Mouse (Mus musculus): ENCODE measurements at regions not wholly inside any gene's neighbourhood (a gene's known extent, or its start where the extent isn't known, plus 50 kb on each side); places are given as distances from the start of the nearest gene placed in this dataset.
A peak's percentile ranks its signal among the peaks of the same experiment; 100 is the strongest.

DNA sequence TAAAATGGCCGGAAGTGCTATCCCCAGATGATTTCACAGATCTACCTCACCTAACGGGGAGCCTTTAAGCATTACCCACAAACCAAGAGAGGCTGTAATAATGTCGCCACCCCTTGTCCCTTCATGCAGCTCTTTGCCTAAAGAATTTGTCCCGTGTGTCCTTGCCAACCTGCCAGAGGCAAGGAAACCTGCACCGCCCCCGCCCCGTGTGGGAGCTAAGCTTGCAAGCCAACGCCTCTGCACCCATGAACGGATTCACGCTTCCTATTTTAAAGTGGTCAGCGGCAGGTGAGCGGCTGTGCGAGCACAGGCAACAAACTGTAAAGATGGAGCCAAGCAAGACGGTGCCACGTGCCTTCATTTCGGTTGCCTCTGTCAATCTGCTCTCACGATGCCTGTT lies 63.1 kb downstream of the Gm11011 start:
- DNase-seq (ENCODE audit: low read depth, low spot score) = no peak

DNA sequence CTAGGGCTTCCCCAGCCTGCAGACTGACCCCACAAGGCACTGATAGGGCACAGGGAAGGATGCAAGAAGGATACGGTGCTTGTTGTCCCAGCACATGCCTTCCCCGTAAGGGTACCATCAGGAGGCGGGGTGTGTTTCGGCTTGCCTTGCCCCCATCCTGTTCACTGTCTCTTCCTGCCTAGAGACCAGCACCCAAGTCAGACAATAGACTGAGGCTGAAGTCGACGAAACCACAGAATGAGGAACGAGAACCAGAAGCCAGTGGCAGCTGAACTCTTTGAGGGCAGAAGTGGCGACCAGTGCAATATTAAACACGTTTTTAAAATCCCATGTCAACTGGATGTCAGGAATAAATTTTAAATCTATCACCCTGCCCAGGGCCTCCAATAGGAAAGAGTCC lies 67.6 kb downstream of the Gm11011 start:
- no peak for DNase-seq (ENCODE audit: low read depth, low spot score)

DNA sequence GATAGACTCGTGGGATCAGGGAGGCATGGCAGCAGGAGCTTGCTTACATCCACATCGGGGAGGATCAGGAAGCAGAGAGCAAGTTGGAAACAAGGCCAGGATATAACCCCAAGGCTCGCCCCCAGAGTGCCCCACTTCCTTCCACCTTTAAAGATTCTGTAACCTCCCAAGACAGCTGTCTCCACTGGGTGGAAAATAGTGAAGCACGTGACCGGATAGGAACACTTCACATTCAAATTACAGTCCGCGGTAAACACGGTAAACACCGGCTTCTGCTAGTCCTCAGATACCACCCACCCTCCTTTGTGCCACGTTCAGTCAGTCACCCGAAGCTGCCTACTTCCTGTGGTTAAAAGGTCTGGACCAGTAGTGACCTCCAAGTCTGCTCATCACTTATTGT lies 72.2 kb downstream of the Gm11011 start:
- DNase-seq (ENCODE audit: low read depth, low spot score) = no peak

DNA sequence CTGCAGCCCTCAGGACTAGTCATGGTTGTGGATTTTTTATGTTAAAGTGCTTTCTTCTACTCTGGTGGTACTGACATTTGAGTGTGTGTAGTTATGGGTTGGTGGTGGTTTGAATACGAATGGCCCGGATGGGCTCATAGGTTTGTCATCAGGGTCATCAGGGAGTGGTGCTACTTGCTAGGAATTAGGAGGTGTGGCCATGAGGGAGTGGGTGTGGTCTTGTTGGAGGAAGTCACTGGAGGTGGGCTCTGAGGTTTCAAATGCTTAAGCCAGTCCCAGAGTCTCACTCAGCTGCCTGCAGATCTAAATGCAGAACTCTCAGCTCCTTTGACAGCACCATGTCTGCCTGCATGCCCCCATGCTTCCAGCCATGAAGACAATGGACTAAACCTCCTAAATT lies 76.8 kb downstream of the Gm11011 start:
- no peak for DNase-seq (ENCODE audit: low read depth, low spot score)

DNA sequence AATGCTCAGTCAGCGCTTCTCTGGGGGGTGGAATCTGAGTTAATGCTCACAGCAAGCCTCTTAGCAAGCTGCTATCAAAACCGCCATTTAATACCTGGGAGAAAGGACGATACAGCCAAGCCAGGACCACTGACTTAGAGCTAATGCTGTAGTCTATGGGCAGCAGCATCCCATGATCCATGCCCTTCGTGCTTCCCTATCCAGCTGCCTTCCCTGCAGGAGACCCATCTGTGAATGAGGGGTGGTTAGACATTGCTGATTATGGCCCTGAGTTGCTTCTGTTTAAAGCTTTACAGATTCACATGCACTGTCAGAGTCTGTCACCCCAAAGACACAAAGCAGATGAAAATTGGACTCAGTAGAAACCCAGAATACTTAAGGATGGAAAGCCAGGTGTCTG lies 78.1 kb downstream of the Gm11011 start:
- DNase-seq (ENCODE audit: low read depth, low spot score) = no peak

DNA sequence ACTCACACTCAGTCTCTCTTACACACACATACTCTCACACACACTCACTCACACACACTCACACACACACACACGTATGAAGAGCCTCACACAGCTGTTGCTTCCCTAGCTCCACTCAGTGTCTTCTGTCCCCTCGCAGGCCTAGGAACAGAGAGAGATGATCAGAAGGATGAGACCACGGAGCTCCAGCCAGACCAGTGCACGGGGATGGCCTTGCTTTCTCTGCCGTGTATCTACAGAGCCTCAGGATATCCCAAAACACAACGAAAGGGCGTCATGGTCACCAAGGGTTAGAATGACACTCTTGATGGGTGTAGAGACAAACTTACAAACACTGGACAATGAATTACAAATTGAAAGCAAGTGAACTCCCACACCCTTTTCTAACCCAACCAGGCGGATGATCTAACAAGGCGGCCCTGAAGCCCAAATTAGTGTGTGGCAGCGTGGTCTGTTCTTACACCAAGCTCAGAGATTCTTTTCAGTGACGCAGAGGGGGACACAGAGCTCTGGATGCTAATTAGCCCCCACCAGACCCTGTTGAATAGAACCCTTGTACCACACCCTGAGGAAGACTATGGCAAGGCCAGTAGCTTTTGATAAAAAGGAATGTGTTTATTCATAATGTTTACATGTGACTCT lies 83.0 kb downstream of the Gm11011 start:
- no peak for DNase-seq (ENCODE audit: low read depth, low spot score)

DNA sequence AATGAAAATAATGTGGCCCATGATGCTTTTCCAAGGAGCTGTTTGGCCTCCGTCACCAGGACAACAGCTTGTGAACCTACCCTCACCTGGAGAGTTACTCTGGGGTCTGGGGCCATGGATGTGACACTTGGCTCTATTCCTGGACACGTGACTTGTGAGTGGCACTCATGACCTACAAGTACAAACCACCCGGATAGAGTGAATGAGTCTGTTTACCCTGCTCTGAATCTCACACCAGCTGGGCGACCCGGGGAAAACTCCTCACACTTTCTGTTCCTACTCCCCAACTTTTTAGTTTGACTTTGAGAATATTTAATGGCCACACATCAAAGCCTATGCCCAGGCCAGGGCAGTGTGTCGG lies 84.0 kb downstream of the Gm11011 start:
- DNase-seq (ENCODE audit: low read depth, low spot score) = no peak

DNA sequence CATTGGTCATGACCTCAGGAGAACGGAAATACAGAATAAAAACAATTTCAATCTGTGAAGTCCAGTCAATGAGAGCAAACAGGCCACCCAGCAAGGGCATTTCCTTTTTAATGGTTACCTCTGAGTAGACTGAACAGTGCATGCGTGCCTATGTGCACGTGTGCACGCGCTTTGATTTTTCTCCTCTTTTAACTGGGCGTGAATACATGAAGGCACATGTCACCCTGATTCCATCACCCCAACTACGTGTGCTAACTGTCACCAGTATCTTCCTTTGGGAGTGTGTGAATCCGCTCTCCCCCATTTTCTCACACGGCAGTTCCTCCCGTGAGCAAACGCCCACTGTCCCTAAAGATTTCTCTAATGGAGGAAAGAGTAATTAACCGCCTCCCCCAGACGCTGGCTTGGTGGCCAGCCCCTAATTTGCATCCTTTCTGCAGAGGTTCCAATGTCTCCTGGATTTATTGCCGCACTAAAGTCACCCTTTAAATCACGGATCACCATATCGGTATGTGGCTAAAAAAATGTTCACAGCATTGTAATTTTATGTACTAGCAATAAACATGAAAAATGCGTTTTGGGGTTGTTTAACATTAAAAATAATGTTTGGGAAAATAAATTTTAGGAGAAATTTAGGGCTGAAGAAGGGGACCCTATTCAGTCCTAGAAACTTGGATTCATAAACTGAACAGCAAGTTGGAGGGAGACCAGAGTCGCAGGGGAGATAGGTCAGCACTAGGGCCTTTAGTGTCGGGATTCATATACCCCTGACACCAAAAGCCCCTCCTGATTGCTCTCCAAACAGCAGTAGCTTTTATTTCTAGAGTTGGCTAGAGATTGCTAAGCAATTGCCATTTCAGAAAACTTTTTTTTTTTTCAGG lies 84.6 kb downstream of the Gm11011 start:
- no peak for DNase-seq (ENCODE audit: low read depth, low spot score)

DNA sequence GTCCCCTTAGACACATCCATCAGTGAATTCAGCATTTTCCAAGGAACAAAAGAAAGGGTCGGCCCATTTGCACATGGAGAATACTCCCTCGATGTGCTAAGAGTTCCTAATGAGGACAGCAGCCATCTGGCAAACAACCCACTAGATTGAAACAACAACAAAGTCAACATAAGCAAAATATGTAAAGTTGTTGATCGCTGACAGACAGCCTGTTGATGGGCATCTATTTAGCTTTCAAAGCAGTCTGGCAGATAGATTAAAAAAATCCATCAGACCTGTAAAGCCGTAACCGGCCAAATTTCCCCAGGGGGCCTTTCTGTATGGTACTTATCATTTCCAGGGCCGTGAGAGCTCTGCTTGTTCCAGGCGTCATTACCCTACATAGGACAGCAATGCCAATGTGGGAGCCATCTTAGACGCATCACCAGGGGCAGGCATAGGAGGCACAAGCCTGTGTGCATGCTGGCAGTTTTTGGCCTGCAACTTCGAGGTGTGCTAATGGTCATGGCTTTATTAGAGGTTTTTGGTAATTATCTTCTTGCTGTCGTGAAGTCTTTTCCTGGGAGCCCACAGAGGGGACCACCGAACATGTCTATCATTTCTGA lies 85.7 kb downstream of the Gm11011 start:
- DNase-seq (ENCODE audit: low read depth, low spot score) = no peak

DNA sequence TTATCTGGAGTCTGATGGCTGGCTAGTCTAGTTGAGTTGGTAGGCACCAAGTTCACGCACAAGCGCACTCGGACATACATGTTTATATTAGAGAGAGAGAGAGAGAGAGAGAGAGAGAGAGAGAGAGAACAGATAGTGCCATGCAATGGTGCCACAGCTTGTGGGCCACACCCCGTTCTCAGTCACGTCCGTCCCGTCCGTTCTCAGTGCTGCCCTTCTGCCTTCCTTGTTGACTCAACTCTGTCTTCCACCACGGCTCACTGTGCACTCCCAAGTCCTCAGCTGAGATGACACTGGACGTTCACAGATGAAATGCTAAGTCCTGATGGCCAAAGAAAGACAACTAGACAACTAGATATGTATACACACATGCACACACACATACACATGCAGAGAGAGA lies 92.2 kb downstream of the Gm11011 start:
- no peak for DNase-seq (ENCODE audit: low read depth, low spot score)

DNA sequence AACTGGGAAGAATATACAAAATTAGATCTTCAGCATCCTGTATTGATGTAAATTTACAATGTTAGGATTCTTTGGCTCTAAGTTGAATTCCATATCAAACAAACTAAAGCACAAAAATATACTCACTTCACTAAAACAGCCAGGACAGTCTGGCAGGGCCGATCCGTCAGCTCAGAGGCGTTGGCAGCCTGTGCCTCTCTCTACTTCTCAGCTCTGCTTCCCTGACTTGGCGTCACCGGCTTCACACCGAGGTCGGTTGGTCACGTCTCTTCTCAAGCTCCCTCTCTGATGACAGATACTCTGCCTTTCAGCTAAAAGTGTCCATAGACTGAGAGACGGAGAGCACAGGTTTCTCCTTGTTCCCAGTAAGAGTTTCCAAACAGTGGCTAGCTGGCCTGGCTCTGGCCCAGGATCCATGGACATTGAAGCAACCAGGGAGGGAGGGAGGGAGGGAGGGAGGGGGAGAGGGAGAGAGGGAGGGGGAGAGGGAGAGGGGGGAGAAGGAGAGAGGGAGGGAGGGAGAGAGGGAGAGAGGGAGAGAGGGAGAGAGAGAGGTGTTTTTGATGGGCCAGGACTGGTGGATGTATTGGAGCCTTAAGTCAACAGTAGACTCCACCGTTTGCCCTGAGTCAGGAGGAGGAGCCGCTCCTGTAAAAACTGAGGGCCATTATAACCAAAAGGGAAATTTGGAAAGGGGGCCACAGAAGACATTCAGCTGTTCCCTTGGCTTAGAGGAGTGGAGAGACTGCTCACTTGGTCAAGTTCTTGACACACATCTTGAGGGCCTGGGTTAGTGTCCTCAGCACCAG lies 92.8 kb downstream of the Gm11011 start:
- no peak for DNase-seq (ENCODE audit: low read depth, low spot score)

DNA sequence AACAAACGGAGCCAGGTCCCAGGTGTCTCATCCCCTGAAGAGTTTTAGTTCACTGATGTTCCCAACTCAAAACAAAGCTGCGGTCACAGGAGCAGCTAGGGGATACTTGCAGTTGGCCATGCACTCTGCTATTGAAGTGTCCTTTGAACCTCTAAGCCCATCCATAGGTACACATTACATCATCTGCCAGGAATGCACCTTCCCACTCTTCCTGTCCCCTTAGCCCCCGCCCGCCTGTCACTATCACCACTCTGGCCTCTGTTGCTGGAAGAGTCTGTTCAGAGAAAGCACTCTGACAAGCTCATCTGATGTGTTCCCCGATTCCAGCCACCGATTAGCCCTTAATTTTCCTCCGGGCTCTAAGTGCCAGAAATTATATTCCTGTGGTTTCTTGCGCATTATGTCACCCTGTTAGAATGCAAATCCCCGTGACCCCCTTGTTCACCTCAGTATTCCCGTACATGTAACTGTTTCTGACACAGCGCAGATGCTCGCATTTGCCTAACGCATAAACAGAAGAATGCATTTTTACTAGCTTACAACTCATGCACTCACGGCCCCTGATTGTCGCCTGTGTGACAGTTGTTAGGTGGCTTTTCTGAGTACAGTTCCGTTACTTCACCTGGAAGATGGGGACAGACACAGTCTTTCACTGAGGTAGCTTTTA lies 93.8 kb downstream of the Gm11011 start:
- peak; percentile 27 for DNase-seq (ENCODE audit: low read depth, low spot score)

DNA sequence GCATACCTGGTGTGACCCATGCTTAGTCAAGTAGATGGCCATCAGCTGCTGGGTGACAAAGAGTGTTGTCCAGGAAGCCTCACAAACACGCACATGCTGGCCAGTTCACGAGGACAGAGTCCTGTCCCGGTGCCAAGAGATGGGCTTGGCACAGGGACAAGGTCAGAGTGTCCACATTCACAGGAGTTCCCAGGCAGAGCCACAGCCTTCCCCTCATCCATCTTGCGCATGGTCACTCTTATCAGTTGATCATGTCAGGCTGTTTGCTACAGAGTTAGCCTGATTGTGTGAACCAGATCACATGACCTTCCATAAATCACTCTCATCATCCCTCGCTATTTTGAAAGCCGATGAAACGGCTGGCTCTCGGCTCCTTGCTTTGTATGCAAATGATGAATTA lies 103.6 kb downstream of the Gm11011 start:
- DNase-seq (ENCODE audit: low read depth, low spot score) = no peak

DNA sequence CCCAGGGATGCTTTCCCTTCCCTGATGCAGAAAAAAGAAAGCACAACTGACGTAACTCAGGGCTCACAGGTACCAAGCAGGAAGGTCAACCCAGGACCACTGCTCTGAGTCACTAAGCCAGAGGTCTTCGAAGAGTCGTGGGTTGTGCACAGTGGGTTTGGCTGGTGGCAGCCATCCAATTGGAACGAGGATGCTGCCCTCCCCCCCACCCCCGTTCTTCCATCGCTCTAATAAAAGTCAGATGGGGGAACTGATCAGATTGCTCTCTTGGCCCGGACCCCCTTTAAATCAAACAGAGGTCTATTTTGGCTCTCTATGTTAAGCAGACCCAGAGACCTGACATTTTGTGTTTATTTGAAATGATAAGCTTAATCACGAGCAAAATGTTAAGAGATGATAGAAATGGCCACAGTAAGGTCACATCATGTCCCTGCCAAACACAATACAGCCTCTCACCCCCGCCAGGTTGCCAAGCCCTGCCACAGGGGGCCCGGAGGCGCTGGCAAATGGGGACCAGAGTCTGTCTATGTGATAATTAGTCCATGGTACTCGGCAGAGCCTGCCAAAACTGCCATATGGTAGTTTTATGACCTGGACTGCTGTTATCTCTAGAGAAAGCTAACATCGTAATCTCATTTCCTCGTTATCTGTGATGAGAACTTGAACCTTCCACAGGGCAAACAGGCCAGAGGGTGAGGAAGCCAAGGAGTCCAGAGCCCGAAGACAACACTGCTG lies 105.6 kb downstream of the Gm11011 start:
- DNase-seq (ENCODE audit: low read depth, low spot score) = no peak

DNA sequence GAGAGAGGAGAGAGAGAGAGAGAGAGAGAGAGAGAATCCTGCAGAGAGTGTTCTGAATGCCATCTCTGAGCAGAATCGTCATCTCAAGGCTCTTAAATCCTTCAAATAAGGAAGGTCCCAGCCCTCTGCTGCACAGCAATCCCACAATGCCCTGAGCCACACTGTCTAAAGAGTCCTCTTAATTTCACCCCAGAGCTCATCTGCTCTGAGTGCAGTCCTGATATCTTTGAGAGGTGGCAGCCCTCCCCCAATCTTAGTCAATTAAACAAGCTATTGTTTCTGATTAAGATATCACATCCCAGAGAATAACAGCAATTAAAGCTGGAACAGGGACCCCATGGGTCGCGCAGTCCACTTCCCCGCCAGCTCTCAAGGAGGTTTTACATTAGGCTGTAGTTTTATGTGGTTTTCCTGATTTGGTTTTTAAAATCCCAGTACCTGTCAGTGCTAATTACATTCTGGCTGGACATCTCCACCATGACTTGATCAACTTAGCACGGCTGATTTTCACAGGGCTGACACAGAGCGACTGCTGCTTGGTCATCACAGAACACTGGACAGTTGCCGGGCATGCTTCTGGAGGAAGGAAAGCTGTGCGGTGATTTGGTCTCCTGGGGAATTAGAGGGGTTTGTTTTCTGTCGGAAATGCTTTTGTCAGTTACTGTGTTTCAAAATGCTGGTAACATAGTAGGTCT lies 113.0 kb downstream of the Gm11011 start:
- DNase-seq (ENCODE audit: low read depth, low spot score) = no peak

DNA sequence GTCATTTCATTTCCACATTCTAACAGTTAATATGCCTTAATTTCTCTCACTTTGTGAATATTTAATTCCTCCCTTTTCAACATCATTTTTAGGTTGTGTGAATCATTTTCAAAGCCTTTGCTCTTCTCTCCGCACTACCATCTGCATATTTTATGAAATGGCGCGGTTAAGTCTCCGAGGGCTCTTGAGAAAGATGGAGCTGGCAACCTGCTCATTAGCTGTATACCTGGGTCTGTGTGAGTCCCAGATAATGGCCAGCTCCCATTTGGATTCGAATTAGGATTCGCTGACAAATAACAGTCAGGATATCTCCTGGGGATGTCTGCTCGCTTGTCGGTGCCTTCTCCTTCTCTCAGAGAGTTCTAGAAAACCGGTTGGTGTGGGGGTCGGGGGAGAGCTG lies 118.0 kb downstream of the Gm11011 start:
- no peak for DNase-seq (ENCODE audit: low read depth, low spot score)

DNA sequence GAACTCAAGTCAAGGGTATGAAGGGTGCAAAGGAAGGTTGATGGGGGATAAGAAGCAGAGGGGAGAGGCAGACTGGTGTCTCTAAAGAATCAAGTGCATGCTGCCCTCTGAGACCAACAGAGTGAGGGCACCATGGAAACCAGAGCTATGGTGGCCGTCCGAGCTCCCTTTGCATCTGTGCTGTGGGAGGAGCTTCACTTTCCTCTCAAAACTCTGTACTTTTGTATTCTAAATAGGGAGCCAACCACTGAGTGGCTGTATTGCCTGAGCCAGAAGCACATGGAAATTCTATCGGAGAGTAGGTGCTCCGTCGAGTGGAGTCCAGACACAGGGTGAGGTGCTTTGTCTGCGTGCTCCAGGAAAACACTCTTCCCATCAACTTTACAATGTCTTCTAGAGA lies 119.9 kb downstream of the Gm11011 start:
- DNase-seq (ENCODE audit: low read depth, low spot score) = no peak

DNA sequence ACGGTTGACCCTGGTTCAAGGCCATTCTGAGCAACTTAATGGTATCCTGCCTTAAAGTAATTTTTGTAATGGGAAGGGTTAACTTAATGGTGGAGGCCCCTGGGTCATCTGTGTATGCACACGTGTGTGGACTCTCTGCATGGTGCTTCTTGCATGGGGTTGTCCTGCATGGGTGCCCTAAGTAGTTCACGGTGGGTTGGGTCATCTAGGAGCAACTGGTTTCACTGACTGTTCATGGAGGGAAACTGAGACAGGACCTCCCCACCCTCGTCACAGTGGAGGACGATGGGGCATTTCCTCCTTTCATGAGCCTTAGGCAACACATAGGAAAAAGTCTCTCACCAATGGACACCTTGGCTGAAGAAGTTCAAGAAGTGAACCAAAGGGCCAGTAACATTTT lies 123.4 kb downstream of the Gm11011 start:
- no peak for DNase-seq (ENCODE audit: low read depth, low spot score)

DNA sequence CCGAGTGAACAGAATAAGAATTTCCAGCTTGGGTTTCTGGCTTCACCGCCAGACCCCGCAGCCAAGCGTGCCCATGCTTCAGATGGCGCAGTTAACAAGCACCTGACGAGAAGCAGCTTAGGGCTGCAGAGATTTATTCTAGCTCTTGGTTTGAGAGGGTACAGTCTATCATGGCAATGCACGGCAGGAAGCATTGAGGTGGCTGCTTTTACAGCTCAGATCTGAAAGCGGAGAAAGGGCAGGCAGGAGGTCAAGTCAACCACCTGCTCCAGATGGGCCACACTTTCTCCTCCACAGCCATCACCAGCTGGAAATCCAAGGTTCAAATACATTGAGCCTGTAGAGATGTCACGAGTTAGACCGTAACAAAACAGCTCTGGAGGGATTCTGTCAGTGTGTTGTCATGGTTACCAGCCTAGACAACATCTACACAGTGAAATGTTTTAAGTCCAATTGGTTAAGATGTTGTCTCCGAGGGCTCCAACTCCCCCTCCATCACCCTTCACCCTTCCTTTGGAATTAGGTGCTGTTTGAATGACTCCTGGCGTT lies 126.0 kb downstream of the Gm11011 start:
- no peak for DNase-seq (ENCODE audit: low read depth, low spot score)

DNA sequence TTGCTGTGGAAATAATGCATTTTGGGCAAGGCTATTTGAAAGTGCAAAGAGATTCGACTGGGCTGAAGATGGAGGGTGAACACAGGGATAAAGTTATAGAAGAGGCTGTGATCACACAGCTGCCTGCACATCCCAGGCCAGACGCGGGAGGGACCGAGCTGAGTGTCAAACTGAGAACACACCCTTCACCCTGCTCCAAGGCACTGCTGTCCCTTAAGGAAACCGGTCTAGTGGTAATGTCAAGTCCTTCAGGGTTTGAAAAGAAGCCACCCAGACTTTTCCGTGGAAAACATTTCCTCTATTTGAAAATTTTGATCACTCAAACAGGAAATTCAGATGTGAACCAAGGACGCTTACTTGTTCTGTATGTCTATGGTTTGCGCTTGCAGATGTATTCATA lies 134.6 kb downstream of the Gm11011 start:
- no peak for DNase-seq (ENCODE audit: low read depth, low spot score)

Measured in forelimb bud, embryonic 11.5 days (tissue).